Mouse (Mus musculus) liver, embryonic 14.5 days (tissue): ENCODE measurements at regions not wholly inside any gene's neighbourhood (a gene's known extent, or its start where the extent isn't known, plus 50 kb on each side); places are given as distances from the start of the nearest gene placed in this dataset.

Experiments used
- CTCF ChIP-seq: IDR thresholded peaks from 2 replicates; pipeline ENCODE4 v1.5.1; 2016; ENCODE audit warnings: antibody characterized with exemption, low read depth, control low read depth
- EP300 ChIP-seq: IDR thresholded peaks from 2 replicates; pipeline ENCODE4 v1.6.1; 2016; ENCODE audit warnings: antibody characterized with exemption, low read depth

- TF ChIP-seq CTCF (no peak), EP300 (no peak)
Observed at GRCm38 (mm10) chr3:61656143-61656542, 290.4 kb upstream of the B430305J03Rik start.
